Mouse (Mus musculus): ENCODE results near the gene Gng2. TPM values are rescaled to one million over a fixed set of nuclear protein-coding genes. Genes with fewer than 3 reads are reported as not detected.
A peak's percentile ranks its signal among the peaks of the same experiment; 100 is the strongest.
"Not testable (repeated sequence)": the region's sequence is repeated elsewhere in the genome, so short reads cannot be mapped to it uniquely, and the experiment has no call there.

Gng2 gene
- polyA plus RNA-seq, 1 experiment from 2014 or later: 213 TPM

DNA sequence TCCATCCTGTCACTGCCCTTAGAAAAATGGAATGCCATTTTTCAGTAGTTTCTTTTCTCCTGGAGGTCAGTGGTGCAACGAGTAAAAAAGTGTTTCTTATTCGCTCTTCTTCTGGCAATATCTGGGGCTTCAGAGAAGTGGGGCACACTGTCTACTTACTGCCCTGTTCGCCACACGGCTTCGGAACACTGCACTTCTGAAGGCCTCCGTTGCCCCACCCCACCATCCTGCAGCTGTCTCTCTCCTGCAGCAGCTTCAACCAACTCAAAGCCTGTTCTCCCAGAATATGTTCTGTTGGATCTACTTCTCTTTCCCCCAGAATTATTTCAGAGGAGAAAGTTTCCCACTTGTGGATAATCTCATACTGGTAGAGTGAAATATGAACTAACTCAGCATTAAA, 52.3 kb downstream of the Gng2 start:
- ATAC-seq (ENCODE audit: low FRiP score): no peak

DNA sequence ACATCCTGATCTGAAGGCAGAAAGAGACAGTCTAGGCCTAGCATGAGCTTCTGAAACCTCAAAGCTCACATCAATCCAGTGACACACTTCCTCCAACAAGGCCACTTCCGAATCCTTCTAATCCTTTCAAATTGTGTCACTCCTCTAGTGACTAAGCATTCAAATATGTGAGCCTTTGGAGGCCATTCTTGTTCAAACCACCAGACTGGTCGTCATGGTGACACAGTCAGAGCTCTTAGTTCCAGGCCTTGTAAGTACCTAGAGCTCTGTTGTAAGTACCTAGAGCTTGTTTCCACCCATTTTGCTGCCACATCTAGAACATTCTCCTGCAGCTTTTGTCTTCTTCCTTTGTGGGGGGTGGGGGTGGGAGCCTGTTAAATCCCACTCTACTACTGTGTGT, 53.3 kb downstream of the Gng2 start:
- Histone ChIP-seq H3K9me3 (replicated peaks) (peaks cover 6% of the 10 kb centered on the region; the same call in 1 of the 2 replicates), H3K4me3 (no peak overlapping the region), H3K27me3 (no peaks in the 10 kb centered on the region), H3K27ac (no peak overlapping the region), H3K4me2 (replicated peaks) (no peak overlapping the region), H3K9ac (no peak overlapping the region), H3K4me1 (peaks cover 38% of the 10 kb centered on the region), H3K36me3 (peaks cover 18% of the 10 kb centered on the region)
- ATAC-seq (ENCODE audit: low FRiP score): no peak
- WGBS: 89% methylated on average over 2 of the region's 2 CpGs

More for the DNA sequence above, 52.3 kb downstream of the Gng2 start:
- Histone ChIP-seq H3K27ac (no peak overlapping the region), H3K27me3 (no peaks in the 10 kb centered on the region), H3K4me2 (replicated peaks) (no peak overlapping the region), H3K36me3 (peaks cover 23% of the 10 kb centered on the region), H3K4me3 (no peak overlapping the region), H3K9ac (no peak overlapping the region), H3K4me1 (peaks cover 31% of the 10 kb centered on the region), H3K9me3 (replicated peaks) (peaks cover 6% of the 10 kb centered on the region; the same call in 1 of the 2 replicates)
- 74% methylated on average over 6 of the region's 6 CpGs for WGBS

DNA sequence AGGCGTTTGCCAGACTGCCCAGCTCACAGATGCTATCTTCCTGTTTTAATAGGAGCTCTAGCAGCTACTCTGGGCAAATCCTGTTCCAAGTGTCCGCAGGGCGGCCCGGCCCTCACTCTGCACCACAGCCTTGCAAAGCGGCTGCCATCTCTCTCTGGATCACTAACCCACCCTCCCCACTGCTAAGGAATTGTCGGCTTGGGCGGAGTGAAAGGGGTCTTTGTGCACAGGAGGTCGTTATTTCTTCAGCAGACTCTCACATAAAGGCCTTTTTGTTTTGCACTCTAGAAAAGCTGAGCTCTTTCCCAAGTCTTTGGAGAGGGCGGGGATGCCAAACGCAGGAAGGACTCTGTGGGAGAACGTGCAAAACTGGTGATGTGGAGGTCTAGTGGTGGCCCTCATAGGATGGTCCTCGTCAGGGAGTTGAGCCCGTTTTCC, 57.2 kb downstream of the Gng2 start:
- Histone ChIP-seq H3K27me3 (no peaks in the 10 kb centered on the region), H3K9ac (no peak overlapping the region), H3K27ac (peak overlapping the region; percentile 83), H3K36me3 (peaks cover 14% of the 10 kb centered on the region), H3K4me2 (replicated peaks) (0 out of 2 replicates have a peak overlapping the region, but pooled peaks have one; percentile 17), H3K4me3 (no peak overlapping the region), H3K9me3 (replicated peaks) (peaks cover 6% of the 10 kb centered on the region; the same call in 1 of the 2 replicates), H3K4me1 (peaks cover 40% of the 10 kb centered on the region)
- WGBS: 18% methylated on average over 13 of the region's 13 CpGs
- peak; percentile 86 for ATAC-seq (ENCODE audit: low FRiP score)

DNA sequence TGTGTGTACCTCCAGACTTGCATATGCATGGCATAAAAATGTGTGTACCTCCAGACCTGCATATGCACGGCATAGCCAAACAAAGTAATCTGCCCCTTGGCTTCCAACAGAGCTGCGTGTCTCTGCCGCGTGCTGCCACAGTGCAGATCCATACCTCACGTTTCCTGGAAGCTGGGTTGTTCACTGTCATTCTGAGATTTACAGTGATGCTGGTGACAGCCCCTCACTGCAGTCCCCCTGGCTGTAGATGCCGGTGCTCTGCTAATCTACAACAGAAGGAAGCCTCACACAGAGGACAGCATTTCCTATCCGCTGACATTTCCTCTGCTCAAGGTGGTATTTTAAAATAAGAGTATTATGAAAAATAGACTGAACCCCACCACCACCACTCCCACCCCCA, 57.6 kb downstream of the Gng2 start:
- Histone ChIP-seq H3K4me1 (peaks cover 38% of the 10 kb centered on the region), H3K4me2 (replicated peaks) (0 out of 2 replicates have a peak overlapping the region, but pooled peaks have one; percentile 17), H3K36me3 (peaks cover 19% of the 10 kb centered on the region)

DNA sequence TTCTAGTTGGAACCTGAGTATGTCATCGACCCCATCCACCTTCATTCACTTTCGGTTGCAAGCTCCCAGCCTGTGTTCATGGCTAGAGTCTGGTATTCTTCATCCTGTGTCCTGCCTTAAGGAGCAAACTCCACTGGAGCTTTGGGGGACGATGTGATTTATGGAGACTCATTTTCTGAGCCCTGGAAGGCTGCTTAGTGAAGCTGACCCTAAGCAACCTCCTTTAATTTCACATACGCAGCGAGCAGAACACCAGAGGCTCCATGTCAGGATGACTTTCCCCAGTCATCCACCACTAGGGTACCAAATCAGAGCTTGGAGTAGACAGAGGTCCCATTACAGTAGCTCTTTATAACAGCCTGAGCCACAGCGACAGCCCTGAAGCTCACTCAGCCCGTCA, 59.9 kb downstream of the Gng2 start:
- 0 out of 2 replicates have a peak overlapping the region, but pooled peaks have one; percentile 35 for H3K27ac ChIP-seq
- no peak overlapping the region for H3K4me3 ChIP-seq
- H3K4me2 ChIP-seq (replicated peaks): no peak overlapping the region
- WGBS: 84% methylated on average over 7 of the region's 7 CpGs
- H3K4me1 ChIP-seq: peaks cover 38% of the 10 kb centered on the region
- H3K27me3 ChIP-seq: no peaks in the 10 kb centered on the region
- H3K9me3 ChIP-seq (replicated peaks): no peaks in the 10 kb centered on the region
- ATAC-seq (ENCODE audit: low FRiP score): no peak
- peaks cover 13% of the 10 kb centered on the region; the same call in 1 of the 2 replicates for H3K36me3 ChIP-seq
- no peak overlapping the region for H3K9ac ChIP-seq

More for the DNA sequence above, 57.6 kb downstream of the Gng2 start:
- WGBS: 53% methylated on average over 7 of the region's 7 CpGs
- Histone ChIP-seq H3K9me3 (replicated peaks) (peaks cover 6% of the 10 kb centered on the region; the same call in 1 of the 2 replicates), H3K9ac (no peak overlapping the region), H3K27ac (peak overlapping the region; percentile 83), H3K27me3 (no peaks in the 10 kb centered on the region), H3K4me3 (no peak overlapping the region)
- peak; percentile 12; the same call in 1 of the 2 replicates for ATAC-seq (ENCODE audit: low FRiP score)

DNA sequence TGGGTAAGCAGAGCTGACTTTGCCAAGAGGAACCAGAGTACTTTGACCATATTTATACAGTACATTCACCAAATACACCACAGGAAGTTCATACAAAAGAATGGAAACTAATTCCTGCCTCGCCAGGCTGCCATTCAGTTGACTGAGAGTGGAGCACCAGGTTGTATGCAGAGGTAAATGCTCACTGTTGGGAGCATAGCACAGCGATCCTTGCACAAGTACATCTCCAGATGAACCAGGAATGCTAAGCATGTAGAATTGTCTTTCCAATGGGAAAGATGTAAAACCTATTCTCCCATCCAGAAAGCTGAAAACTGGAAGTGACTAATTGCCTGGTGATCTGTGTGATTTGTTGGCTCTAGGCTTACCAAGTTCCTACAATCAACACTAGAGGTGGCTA, 61.1 kb downstream of the Gng2 start:
- ATAC-seq (ENCODE audit: low FRiP score): no peak
- H3K36me3 ChIP-seq: peaks cover 13% of the 10 kb centered on the region; the same call in 1 of the 2 replicates
- no peak overlapping the region for H3K27ac ChIP-seq
- no peak overlapping the region for H3K4me2 ChIP-seq (replicated peaks)
- H3K4me3 ChIP-seq: no peak overlapping the region
- peaks cover 29% of the 10 kb centered on the region for H3K4me1 ChIP-seq
- no peak overlapping the region for H3K9ac ChIP-seq
- 93% methylated on average over 2 of the region's 2 CpGs for WGBS
- H3K27me3 ChIP-seq: no peaks in the 10 kb centered on the region
- H3K9me3 ChIP-seq (replicated peaks): no peaks in the 10 kb centered on the region

DNA sequence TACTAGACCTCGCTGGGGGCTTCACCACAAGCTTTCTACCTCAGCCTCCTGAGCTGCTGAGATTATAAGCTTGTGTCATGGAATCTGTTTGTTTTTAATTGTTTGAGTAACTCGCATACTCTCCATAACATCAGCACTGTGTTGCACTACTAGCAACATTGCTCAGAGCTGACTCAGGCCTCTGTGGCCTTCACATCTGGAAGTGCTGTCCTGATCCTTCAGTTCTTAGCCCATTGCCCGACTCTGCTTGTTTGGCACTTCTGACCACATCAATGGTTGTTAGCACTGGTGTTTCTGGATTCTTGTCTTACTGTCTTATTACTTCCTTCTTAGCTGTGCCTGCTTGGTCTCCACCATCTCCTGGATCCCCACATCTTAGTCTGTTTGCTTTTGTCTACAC, 64.5 kb downstream of the Gng2 start:
- no peak for ATAC-seq (ENCODE audit: low FRiP score)
- no peak overlapping the region for H3K27ac ChIP-seq
- 88% methylated on average over 3 of the region's 3 CpGs for WGBS

DNA sequence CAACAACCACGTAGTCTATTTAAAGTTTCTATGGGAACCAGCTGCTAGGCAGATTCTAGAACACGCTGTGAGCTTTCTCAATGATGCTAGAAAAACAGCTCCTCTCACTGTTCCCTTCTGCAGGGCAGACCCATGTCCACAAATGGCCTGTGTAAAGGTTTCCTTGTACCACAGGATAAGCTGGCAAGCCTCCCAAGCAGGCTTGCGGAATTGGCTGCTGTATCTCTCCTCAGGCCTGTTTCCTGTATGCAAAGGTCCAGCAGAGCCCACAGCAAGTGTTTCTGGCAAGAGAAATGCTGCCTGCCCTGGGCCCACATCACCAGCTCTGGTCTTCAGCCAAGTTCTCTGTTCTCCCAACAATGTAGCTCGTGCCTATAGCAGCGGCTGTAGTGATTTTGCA, 71.8 kb downstream of the Gng2 start:
- Histone ChIP-seq H3K27ac (peak overlapping the region; percentile 52; the same call in 1 of the 2 replicates), H3K36me3 (peaks cover 3% of the 10 kb centered on the region; the same call in 1 of the 2 replicates), H3K27me3 (no peaks in the 10 kb centered on the region), H3K4me2 (replicated peaks) (no peak overlapping the region), H3K9ac (no peak overlapping the region), H3K4me3 (no peak overlapping the region), H3K9me3 (replicated peaks) (no peaks in the 10 kb centered on the region), H3K4me1 (peaks cover 18% of the 10 kb centered on the region)
- 75% methylated on average over 5 of the region's 5 CpGs for WGBS
- ATAC-seq (ENCODE audit: low FRiP score): no peak

More for the DNA sequence above, 64.5 kb downstream of the Gng2 start:
- H3K9me3 ChIP-seq (replicated peaks): no peaks in the 10 kb centered on the region
- H3K36me3 ChIP-seq: peaks cover 13% of the 10 kb centered on the region; the same call in 1 of the 2 replicates
- no peak overlapping the region for H3K4me2 ChIP-seq (replicated peaks)
- H3K9ac ChIP-seq: no peak overlapping the region
- H3K4me3 ChIP-seq: no peak overlapping the region
- no peaks in the 10 kb centered on the region for H3K27me3 ChIP-seq
- H3K4me1 ChIP-seq: peaks cover 13% of the 10 kb centered on the region

DNA sequence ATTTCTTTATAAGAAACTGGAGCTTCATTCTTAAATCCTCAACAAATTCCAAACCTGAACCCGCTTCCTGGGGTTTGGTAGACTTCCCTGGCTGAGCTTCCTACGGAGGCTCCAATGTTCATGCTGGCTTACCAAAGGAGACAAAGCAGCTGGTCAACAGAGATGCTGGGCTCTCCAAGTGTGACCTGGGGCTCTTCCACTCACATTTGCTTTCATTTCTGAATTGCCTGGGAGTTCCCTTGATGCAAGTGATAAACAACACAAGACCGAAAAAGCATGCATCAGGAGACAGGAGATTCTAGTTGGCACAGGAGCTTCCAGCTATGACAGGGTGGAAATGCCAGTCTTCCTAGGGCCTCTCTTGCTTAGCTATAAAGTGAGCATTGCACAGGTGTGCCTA, 72.6 kb downstream of the Gng2 start:
- H3K4me3 ChIP-seq: no peak overlapping the region
- no peak for ATAC-seq (ENCODE audit: low FRiP score)
- no peak overlapping the region for H3K9ac ChIP-seq
- H3K4me1 ChIP-seq: peaks cover 20% of the 10 kb centered on the region
- no peaks in the 10 kb centered on the region for H3K9me3 ChIP-seq (replicated peaks)
- 65% methylated on average over 3 of the region's 3 CpGs for WGBS
- H3K27me3 ChIP-seq: no peaks in the 10 kb centered on the region
- peaks cover 3% of the 10 kb centered on the region; the same call in 1 of the 2 replicates for H3K36me3 ChIP-seq
- H3K27ac ChIP-seq: no peak overlapping the region
- no peak overlapping the region for H3K4me2 ChIP-seq (replicated peaks)

DNA sequence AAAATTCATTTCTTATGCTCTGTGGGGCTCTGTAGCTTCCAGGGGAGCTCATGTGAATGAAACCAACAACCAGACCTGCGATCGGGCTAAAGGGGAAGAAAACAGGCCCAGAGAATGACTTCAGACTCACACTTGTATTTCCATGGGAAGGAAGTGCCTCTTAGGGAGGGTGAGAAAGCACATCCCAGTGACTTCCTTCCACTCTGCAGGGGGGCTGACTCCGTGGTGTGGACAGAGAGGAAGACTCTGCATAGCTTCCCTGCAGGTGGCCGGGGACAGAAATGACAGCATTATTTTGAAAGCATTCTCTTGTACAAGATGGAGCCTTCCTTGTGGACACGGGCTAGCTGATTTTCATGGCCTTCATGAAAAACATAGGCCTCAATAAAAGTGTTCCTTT, 73.4 kb downstream of the Gng2 start:
- Histone ChIP-seq H3K4me1 (peaks cover 20% of the 10 kb centered on the region), H3K36me3 (peaks cover 3% of the 10 kb centered on the region; the same call in 1 of the 2 replicates), H3K27me3 (no peaks in the 10 kb centered on the region), H3K27ac (no peak overlapping the region), H3K9ac (no peak overlapping the region), H3K9me3 (replicated peaks) (no peaks in the 10 kb centered on the region), H3K4me2 (replicated peaks) (no peak overlapping the region), H3K4me3 (no peak overlapping the region)
- no peak for ATAC-seq (ENCODE audit: low FRiP score)
- 44% methylated on average over 5 of the region's 5 CpGs for WGBS

DNA sequence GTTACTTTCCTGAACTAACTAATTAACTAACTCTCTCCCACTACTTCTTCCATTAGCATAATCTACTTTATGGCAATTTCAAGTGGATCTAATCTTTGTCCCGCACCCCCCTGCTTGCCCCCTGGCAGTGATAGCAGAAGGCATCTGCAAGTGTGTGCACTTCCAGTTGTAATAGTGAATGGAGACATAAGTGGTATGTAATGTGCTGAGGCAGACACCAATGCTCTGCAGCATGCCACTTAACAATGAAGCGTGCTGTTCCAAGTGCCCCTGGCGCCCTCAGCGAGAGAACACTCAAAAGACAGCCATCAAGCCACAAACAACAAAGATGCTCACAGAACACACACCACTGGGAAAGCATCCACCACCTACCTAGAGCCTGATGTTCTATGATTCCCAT, 76.9 kb downstream of the Gng2 start:
- no peaks in the 10 kb centered on the region for H3K9me3 ChIP-seq (replicated peaks)
- ATAC-seq (ENCODE audit: low FRiP score): no peak
- H3K4me2 ChIP-seq (replicated peaks): no peak overlapping the region
- H3K4me1 ChIP-seq: peaks cover 16% of the 10 kb centered on the region
- H3K4me3 ChIP-seq: no peak overlapping the region
- no peak overlapping the region for H3K9ac ChIP-seq
- 63% methylated on average over 4 of the region's 4 CpGs for WGBS
- no peaks in the 10 kb centered on the region for H3K36me3 ChIP-seq
- no peaks in the 10 kb centered on the region for H3K27me3 ChIP-seq
- no peak overlapping the region for H3K27ac ChIP-seq

DNA sequence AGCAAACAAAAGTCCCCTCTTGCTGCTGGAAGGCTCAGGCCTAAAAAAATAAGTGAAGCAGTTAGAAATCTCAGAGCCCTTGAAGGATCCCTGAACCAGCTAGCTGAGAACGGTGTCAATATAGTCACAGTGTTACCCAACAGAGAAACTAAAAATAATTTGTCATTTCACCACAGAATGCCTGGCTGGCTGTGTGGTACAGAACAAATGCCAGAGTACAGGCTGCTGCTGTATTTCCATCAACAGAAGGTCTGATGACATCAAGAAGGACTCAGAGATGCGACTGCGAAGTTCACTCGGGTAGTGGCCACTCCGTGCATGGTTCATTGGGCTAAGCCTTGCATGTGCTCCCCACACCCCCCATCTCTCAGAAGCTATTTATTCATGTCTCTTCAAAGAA, 89.9 kb downstream of the Gng2 start:
- no peak overlapping the region for H3K4me3 ChIP-seq
- H3K36me3 ChIP-seq: peaks cover 39% of the 10 kb centered on the region
- H3K4me1 ChIP-seq: no peaks in the 10 kb centered on the region
- H3K9ac ChIP-seq: no peak overlapping the region
- ATAC-seq (ENCODE audit: low FRiP score): no peak
- 92% methylated on average over 5 of the region's 5 CpGs for WGBS
- H3K27ac ChIP-seq: no peak overlapping the region
- no peaks in the 10 kb centered on the region for H3K27me3 ChIP-seq
- H3K4me2 ChIP-seq (replicated peaks): no peak overlapping the region
- no peaks in the 10 kb centered on the region for H3K9me3 ChIP-seq (replicated peaks)

DNA sequence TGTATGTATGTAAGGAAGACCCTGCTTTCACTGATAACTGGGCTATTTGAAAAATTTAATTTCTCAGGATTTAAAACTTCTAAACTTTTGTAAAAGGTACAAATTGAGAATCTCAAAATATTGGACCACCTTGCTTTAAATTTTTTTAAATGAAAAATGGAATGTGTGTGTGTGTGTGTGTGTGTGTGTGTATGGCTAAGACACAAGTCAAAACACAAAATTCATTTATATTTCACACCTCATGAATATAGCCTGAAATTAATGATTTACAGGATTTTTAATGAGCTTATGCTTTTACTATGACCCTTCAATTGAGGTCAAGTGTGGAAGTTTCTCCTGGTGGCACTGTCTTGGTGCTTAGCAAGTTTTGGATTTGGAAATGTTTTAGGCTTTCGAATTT, 93.0 kb downstream of the Gng2 start:
- not testable (repeated sequence) for ATAC-seq (ENCODE audit: low FRiP score); H3K4me2 ChIP-seq (replicated peaks)

More for the DNA sequence above, 93.0 kb downstream of the Gng2 start:
- H3K27ac ChIP-seq; H3K9me3 ChIP-seq (replicated peaks); H3K9ac ChIP-seq; H3K27me3 ChIP-seq; H3K4me3 ChIP-seq; H3K4me1 ChIP-seq: not testable (repeated sequence)
- H3K36me3 ChIP-seq: peaks cover 16% of the 10 kb centered on the region
- 94% methylated on average over 1 of the region's 1 CpGs for WGBS
